Comparison of ENCODE assay signal across 12 mouse cellular contexts in genomic region chr4:152494360-152494879, GRCm38 (mm10). TPM values are rescaled to one million over a fixed set of nuclear protein-coding genes. Genes with fewer than 3 reads are reported as not detected.
DNase-seq lines count a peak whose midpoint lies in the region; ATAC-seq lines count a peak whose summit lies in the region.
"Had no signal": no experiment of that assay in that cellular context is flagged by ENCODE, and none has a peak within 500 bp of the region (broad histone marks: within the 10 kb centered on the region; RNA-seq: fewer than 3 reads in every experiment).

No protein-coding gene starts in this region.

- no peaks in the 10 kb centered on the region for H3K27me3 ChIP-seq in forebrain, embryonic 15.5 days
- no peaks in the 10 kb centered on the region for H3K27me3 ChIP-seq in forebrain, embryonic 16.5 days (replicated peaks; ENCODE audit: control insufficient read depth, insufficient read depth, low read length)
- no peaks in the 10 kb centered on the region for H3K27me3 ChIP-seq in midbrain, embryonic 13.5 days
- no peaks in the 10 kb centered on the region for H3K27me3 ChIP-seq in midbrain, embryonic 11.5 days (ENCODE audit: control insufficient read depth, insufficient read depth, low read length)
- H3K27me3 ChIP-seq in limb, embryonic 10.5 days (ENCODE audit: low read depth, poor library complexity, severe bottlenecking) = no peaks in the 10 kb centered on the region
- H3K27me3 ChIP-seq: embryonic facial prominence, embryonic 15.5 days; heart, embryonic 13.5 days had no signal

- H3K9me3 ChIP-seq in forebrain, embryonic 15.5 days = no peaks in the 10 kb centered on the region
- no peaks in the 10 kb centered on the region for H3K9me3 ChIP-seq in forebrain, embryonic 16.5 days (ENCODE audit: control insufficient read depth, low read length)
- no peaks in the 10 kb centered on the region for H3K9me3 ChIP-seq in midbrain, embryonic 13.5 days
- no peaks in the 10 kb centered on the region for H3K9me3 ChIP-seq in midbrain, embryonic 11.5 days (ENCODE audit: control insufficient read depth, low read length)
- no peaks in the 10 kb centered on the region for H3K9me3 ChIP-seq in limb, embryonic 10.5 days (replicated peaks)
- H3K9me3 ChIP-seq: embryonic facial prominence, embryonic 15.5 days had no signal

- H3K36me3 ChIP-seq in forebrain, embryonic 15.5 days = no peaks in the 10 kb centered on the region
- H3K36me3 ChIP-seq in forebrain, embryonic 16.5 days (ENCODE audit: control insufficient read depth, insufficient read depth) = 0 out of 2 replicates have a peak, but pooled peaks cover 3% of the 10 kb centered on the region
- H3K36me3 ChIP-seq in midbrain, embryonic 13.5 days = peaks cover 24% of the 10 kb centered on the region
- peaks cover 6% of the 10 kb centered on the region for H3K36me3 ChIP-seq in midbrain, embryonic 11.5 days (ENCODE audit: control insufficient read depth, insufficient read depth, low read length)
- H3K36me3 ChIP-seq in limb, embryonic 10.5 days = peaks cover 17% of the 10 kb centered on the region

- H3K4me1 ChIP-seq in forebrain, embryonic 15.5 days = peaks cover 23% of the 10 kb centered on the region
- H3K4me1 ChIP-seq in forebrain, embryonic 16.5 days (replicated peaks; ENCODE audit: control insufficient read depth, insufficient read depth, low read length) = peaks cover 4% of the 10 kb centered on the region
- peaks cover 23% of the 10 kb centered on the region for H3K4me1 ChIP-seq in midbrain, embryonic 13.5 days (replicated peaks)
- no peaks in the 10 kb centered on the region for H3K4me1 ChIP-seq in midbrain, embryonic 11.5 days (ENCODE audit: control insufficient read depth, insufficient read depth, low read length)
- peaks cover 10% of the 10 kb centered on the region; the same call in 1 of the 2 replicates for H3K4me1 ChIP-seq in limb, embryonic 10.5 days

- DNase-seq in midbrain, embryonic 11.5 days (ENCODE audit: low spot score, missing footprints) = no peak
- peak; percentile 53 to 58 for DNase-seq in cerebellum, postnatal 14 days
- DNase-seq in frontal cortex, postnatal 25 days (ENCODE audit: low spot score in 2 of 2) = no peak
- no peak for DNase-seq in limb, embryonic 10.5 days (ENCODE audit: low spot score)
- no peak for DNase-seq in thymus, postnatal 4 days
- DNase-seq: gastrocnemius, postnatal 10 days; lung, adult 2 months had no signal

- H3K27ac ChIP-seq in forebrain, embryonic 15.5 days (replicated peaks) = 0 out of 2 replicates have a peak overlapping the region, but pooled peaks have one; percentile 19
- no peak overlapping the region for H3K27ac ChIP-seq in forebrain, embryonic 16.5 days (ENCODE audit: low read length)
- peak overlapping the region; percentile 74 for H3K27ac ChIP-seq in midbrain, embryonic 13.5 days
- no peak overlapping the region for H3K27ac ChIP-seq in midbrain, embryonic 11.5 days (ENCODE audit: low read depth, low read length)
- no peak overlapping the region for H3K27ac ChIP-seq in limb, embryonic 10.5 days
- H3K27ac ChIP-seq: embryonic facial prominence, embryonic 15.5 days; heart, embryonic 13.5 days had no signal

- no peak for ATAC-seq in forebrain, embryonic 15.5 days (replicated peaks)
- ATAC-seq in forebrain, embryonic 16.5 days = no peak
- peak; percentile 65 for ATAC-seq in midbrain, embryonic 13.5 days
- no peak for ATAC-seq in midbrain, embryonic 11.5 days (ENCODE audit: low FRiP score)

- no peak overlapping the region for H3K9ac ChIP-seq in forebrain, embryonic 15.5 days (replicated peaks)
- no peak overlapping the region for H3K9ac ChIP-seq in forebrain, embryonic 16.5 days (replicated peaks; ENCODE audit: low read depth, low read length)
- H3K9ac ChIP-seq in midbrain, embryonic 13.5 days (replicated peaks) = no peak overlapping the region
- H3K9ac ChIP-seq in midbrain, embryonic 11.5 days (ENCODE audit: low read length) = no peak overlapping the region
- H3K9ac ChIP-seq: embryonic facial prominence, embryonic 15.5 days; heart, embryonic 13.5 days had no signal

- 48% methylated on average over 20 of the region's 20 CpGs for WGBS in forebrain, embryonic 15.5 days
- 38% methylated on average over 20 of the region's 20 CpGs for WGBS in forebrain, embryonic 16.5 days
- 39% methylated on average over 20 of the region's 20 CpGs for WGBS in midbrain, embryonic 13.5 days
- 55% methylated on average over 20 of the region's 20 CpGs for WGBS in midbrain, embryonic 11.5 days
- WGBS in limb, embryonic 10.5 days = 41% methylated on average over 20 of the region's 20 CpGs

- no peak overlapping the region for H3K4me3 ChIP-seq in forebrain, embryonic 15.5 days
- no peak overlapping the region for H3K4me3 ChIP-seq in forebrain, embryonic 16.5 days (replicated peaks; ENCODE audit: low read length)
- no peak overlapping the region for H3K4me3 ChIP-seq in midbrain, embryonic 13.5 days (replicated peaks)
- no peak overlapping the region for H3K4me3 ChIP-seq in midbrain, embryonic 11.5 days (ENCODE audit: low read depth, low read length)
- H3K4me3 ChIP-seq in limb, embryonic 10.5 days = no peak overlapping the region
- H3K4me3 ChIP-seq: embryonic facial prominence, embryonic 15.5 days; heart, embryonic 13.5 days had no signal

- no peak overlapping the region for H3K4me2 ChIP-seq in forebrain, embryonic 15.5 days (replicated peaks)
- H3K4me2 ChIP-seq in forebrain, embryonic 16.5 days (ENCODE audit: low read length) = no peak overlapping the region
- H3K4me2 ChIP-seq in midbrain, embryonic 13.5 days (replicated peaks) = peak overlapping the region; percentile 23; the same call in 1 of the 2 replicates
- H3K4me2 ChIP-seq in midbrain, embryonic 11.5 days = no peak overlapping the region
- H3K4me2 ChIP-seq: embryonic facial prominence, embryonic 15.5 days; heart, embryonic 13.5 days had no signal

RNA-seq across cellular contexts. Expression of gene Kcnab2, which starts 16.7 kb away (rescaled TPM):
- polyA plus RNA-seq in forebrain, embryonic 15.5 days (2015; fragmentation: Nextera tagmentation; extraction: Ambion mirVana) = 14.4 and 17.2 TPM in 2 replicates
- 15.1 and 19.2 TPM in 2 replicates for polyA plus RNA-seq in forebrain, embryonic 16.5 days (2015; fragmentation: Nextera tagmentation; extraction: Ambion mirVana)
- polyA plus RNA-seq in midbrain, embryonic 13.5 days (2015; fragmentation: Nextera tagmentation; extraction: Ambion mirVana) = 21.7 and 21.9 TPM in 2 replicates
- 10.5 and 11.0 TPM in 2 replicates for polyA plus RNA-seq in midbrain, embryonic 11.5 days (2014; fragmentation: Nextera tagmentation; extraction: Ambion mirVana)
- polyA plus RNA-seq in limb, embryonic 10.5 days (2016; fragmentation: Nextera tagmentation; extraction: Ambion mirVana) = 3.9 and 5.2 TPM in 2 replicates

RNA-seq across cellular contexts. Expression of gene Nphp4, which starts 17.9 kb away (rescaled TPM):
- 5.0 and 5.5 TPM in 2 replicates for polyA plus RNA-seq in forebrain, embryonic 15.5 days (2015; fragmentation: Nextera tagmentation; extraction: Ambion mirVana)
- polyA plus RNA-seq in forebrain, embryonic 16.5 days (2015; fragmentation: Nextera tagmentation; extraction: Ambion mirVana) = 5.5 and 5.7 TPM in 2 replicates
- 6.2 and 6.5 TPM in 2 replicates for polyA plus RNA-seq in midbrain, embryonic 13.5 days (2015; fragmentation: Nextera tagmentation; extraction: Ambion mirVana)
- 4.4 and 4.8 TPM in 2 replicates for polyA plus RNA-seq in midbrain, embryonic 11.5 days (2014; fragmentation: Nextera tagmentation; extraction: Ambion mirVana)
- polyA plus RNA-seq in limb, embryonic 10.5 days (2016; fragmentation: Nextera tagmentation; extraction: Ambion mirVana) = 2.8 and 3.8 TPM in 2 replicates

Comparison
In these comparisons a context has a peak if more than half of its experiments do, and no peak if none do; other contexts are left out.
1. H3K27ac ChIP-seq: peak in forebrain, embryonic 15.5 days (single experiment) and midbrain, embryonic 13.5 days (single experiment); none in forebrain, embryonic 16.5 days (single experiment), midbrain, embryonic 11.5 days (single experiment) and limb, embryonic 10.5 days (single experiment).
2. DNase-seq: peak in cerebellum, postnatal 14 days (2 of 2); none in midbrain, embryonic 11.5 days (single experiment), frontal cortex, postnatal 25 days (0 of 2), limb, embryonic 10.5 days (single experiment) and thymus, postnatal 4 days (single experiment).